Mouse (Mus musculus) MEL (cell line): Measurements from ENCODE around the gene Odr4. TPM values are rescaled to one million over a fixed set of nuclear protein-coding genes. Genes with fewer than 3 reads are reported as not detected.

ENCODE experiments used
- DNase-seq: peaks from one replicate; pipeline ENCODE4 v3.0.0; 2011; ENCODE audit warnings: low read depth, low spot score
- H3K27ac ChIP-seq: 2 replicates; pipeline ENCODE4 v1.5.1; 2012; ENCODE audit warnings: low read depth, mild to moderate bottlenecking, control low read depth, low read length, moderate library complexity; ENCODE audit not compliant: control insufficient read depth
- H3K27me3 ChIP-seq, 2 experiments: fragments of 150-350 bp in 1 of 2; sonication (generic) in 1 of 2; 2 replicates each; pipeline ENCODE4 v1.6.1; 2012; ENCODE audit warnings: low read length in 2 of 2, mild to moderate bottlenecking in 2 of 2, improper control_type of control experiment in 1 of 2, moderate library complexity in 1 of 2; ENCODE audit not compliant: insufficient read depth in 2 of 2, control insufficient read depth in 1 of 2
- H3K36me3 ChIP-seq, 2 experiments: 2 replicates each; pipeline ENCODE4 v1.6.1; 2012 to 2014; ENCODE audit warnings: low read length in 2 of 2, improper control_type of control experiment in 1 of 2, inconsistent platforms in 1 of 2, mild to moderate bottlenecking in 1 of 2; ENCODE audit not compliant: insufficient read depth in 2 of 2, control insufficient read depth in 1 of 2
- H3K4me1 ChIP-seq, 2 experiments: fragments of 150-350 bp in 1 of 2; sonication (generic) in 1 of 2; 2 replicates each; pipeline ENCODE4 v1.6.1; 2012; ENCODE audit warnings: low read length in 2 of 2, improper control_type of control experiment in 1 of 2, mild to moderate bottlenecking in 1 of 2; ENCODE audit not compliant: insufficient read depth in 2 of 2, control insufficient read depth in 1 of 2
- H3K4me3 ChIP-seq, 2 experiments: fragments of 150-350 bp in 1 of 2; sonication (generic) in 1 of 2; 2 replicates each; pipeline ENCODE4 v1.5.1; 2012; ENCODE audit warnings: low read depth in 2 of 2, low read length in 2 of 2, mild to moderate bottlenecking in 2 of 2, moderate library complexity in 2 of 2, control low read depth in 1 of 2, improper control_type of control experiment in 1 of 2; ENCODE audit not compliant: control insufficient read depth in 1 of 2, insufficient read depth in 1 of 2
- H3K79me2 ChIP-seq: 2 replicates; pipeline ENCODE4 v1.6.1; 2012; ENCODE audit warnings: mild to moderate bottlenecking, low read length, moderate library complexity; ENCODE audit not compliant: control insufficient read depth, poor library complexity, insufficient read depth
- H3K9ac ChIP-seq: 2 replicates; pipeline ENCODE4 v1.6.1; 2012; ENCODE audit warnings: low read depth, mild to moderate bottlenecking, control low read depth, low read length, moderate library complexity; ENCODE audit not compliant: control insufficient read depth, poor library complexity, severe bottlenecking
- H3K9me3 ChIP-seq: fragments of 150-350 bp; sonication (generic); replicated peaks from 2 replicates; pipeline ENCODE4 v1.6.1; 2012; ENCODE audit warnings: mild to moderate bottlenecking, low read length, improper control_type of control experiment, moderate library complexity; ENCODE audit not compliant: insufficient read depth
- BHLHE40 ChIP-seq: IDR thresholded peaks from 2 replicates; pipeline ENCODE4 v1.6.1; 2012; ENCODE audit warnings: low read depth, mild to moderate bottlenecking, inconsistent platforms, low read length, improper control_type of control experiment, borderline replicate concordance
- CTCF ChIP-seq, 3 experiments: IDR thresholded peaks in 2 of 3; conservative IDR thresholded peaks in 1 of 3; 2 replicates each; pipeline ENCODE4 v1.5.1; 2011 to 2012; ENCODE audit warnings: low read length in 3 of 3, low read depth in 2 of 3, mild to moderate bottlenecking in 2 of 3, improper control_type of control experiment in 1 of 3, inconsistent platforms in 1 of 3, mixed read lengths in 1 of 3, moderate library complexity in 1 of 3; ENCODE audit not compliant: control insufficient read depth in 1 of 3, insufficient read depth in 1 of 3, poor library complexity in 1 of 3, severe bottlenecking in 1 of 3
- E2F4 ChIP-seq: IDR thresholded peaks from 2 replicates; pipeline ENCODE4 v1.6.1; 2011; ENCODE audit warnings: low read depth, low read length, improper control_type of control experiment, borderline replicate concordance
- ELF1 ChIP-seq: IDR thresholded peaks from 2 replicates; pipeline ENCODE4 v1.6.1; 2014; ENCODE audit warnings: low read depth, mild to moderate bottlenecking, inconsistent platforms, low read length, improper control_type of control experiment, moderate library complexity
- EP300 ChIP-seq, 2 experiments: IDR thresholded peaks; 2 replicates each; pipeline ENCODE4 v1.6.1; 2011; ENCODE audit warnings: improper control_type of control experiment in 2 of 2, low read length in 2 of 2, low read depth in 1 of 2, mild to moderate bottlenecking in 1 of 2
- ETS1 ChIP-seq: IDR thresholded peaks from 2 replicates; pipeline ENCODE4 v1.6.1; 2012; ENCODE audit warnings: low read depth, mild to moderate bottlenecking, inconsistent platforms, low read length, improper control_type of control experiment, moderate library complexity
- GABPA ChIP-seq: IDR thresholded peaks from 2 replicates; pipeline ENCODE4 v1.6.1; 2012; ENCODE audit warnings: low read depth, mild to moderate bottlenecking, inconsistent platforms, low read length, improper control_type of control experiment, moderate library complexity
- GATA1 ChIP-seq: IDR thresholded peaks from 2 replicates; pipeline ENCODE4 v1.6.1; 2011; ENCODE audit warnings: low read depth, low read length, improper control_type of control experiment
- HCFC1 ChIP-seq: IDR thresholded peaks from 2 replicates; pipeline ENCODE4 v1.6.1; 2012; ENCODE audit warnings: low read depth, mild to moderate bottlenecking, inconsistent platforms, low read length, improper control_type of control experiment, moderate library complexity
- JUND ChIP-seq: IDR thresholded peaks from 2 replicates; pipeline ENCODE4 v1.6.1; 2011; ENCODE audit warnings: low read depth, mild to moderate bottlenecking, improper control_type of control experiment, low read length
- KAT2A ChIP-seq: conservative IDR thresholded peaks from 2 replicates; pipeline ENCODE4 v1.6.1; 2012; ENCODE audit warnings: low read depth, low read length, improper control_type of control experiment, inconsistent platforms
- MAFK ChIP-seq: IDR thresholded peaks from 2 replicates; pipeline ENCODE4 v1.6.1; 2011; ENCODE audit warnings: low read depth, mild to moderate bottlenecking, low read length, improper control_type of control experiment, borderline replicate concordance
- MAX ChIP-seq: IDR thresholded peaks from 2 replicates; pipeline ENCODE4 v1.6.1; 2011; ENCODE audit warnings: low read length, improper control_type of control experiment
- MAZ ChIP-seq: IDR thresholded peaks from 2 replicates; pipeline ENCODE4 v1.6.1; 2012; ENCODE audit warnings: low read depth, mild to moderate bottlenecking, inconsistent platforms, low read length, improper control_type of control experiment
- MEF2A ChIP-seq: IDR thresholded peaks from 2 replicates; pipeline ENCODE4 v1.6.1; 2014; ENCODE audit warnings: low read depth, mild to moderate bottlenecking, inconsistent platforms, low read length, improper control_type of control experiment; ENCODE audit not compliant: poor library complexity, insufficient replicate concordance, severe bottlenecking; ENCODE audit errors: extremely low read depth
- MXI1 ChIP-seq: IDR thresholded peaks from 2 replicates; pipeline ENCODE4 v1.6.1; 2011; ENCODE audit warnings: mild to moderate bottlenecking, low read depth, low read length, improper control_type of control experiment
- MYB ChIP-seq: IDR thresholded peaks from 2 replicates; pipeline ENCODE4 v1.6.1; 2011; ENCODE audit warnings: mild to moderate bottlenecking, low read depth, low read length, improper control_type of control experiment
- NELFE ChIP-seq: IDR thresholded peaks from 2 replicates; pipeline ENCODE4 v1.6.1; 2011; ENCODE audit warnings: low read depth, low read length, improper control_type of control experiment
- NRF1 ChIP-seq: IDR thresholded peaks from 2 replicates; pipeline ENCODE4 v1.6.1; 2014; ENCODE audit warnings: low read depth, mild to moderate bottlenecking, inconsistent platforms, low read length, improper control_type of control experiment, moderate library complexity; ENCODE audit not compliant: poor library complexity, insufficient read depth, severe bottlenecking
- POLR2A ChIP-seq, 2 experiments: IDR thresholded peaks; 2 replicates each; pipeline ENCODE4 v1.6.1; 2011 to 2012; ENCODE audit warnings: low read length in 2 of 2, mild to moderate bottlenecking in 2 of 2, control low read depth in 1 of 2, improper control_type of control experiment in 1 of 2, low read depth in 1 of 2, moderate library complexity in 1 of 2; ENCODE audit not compliant: control insufficient read depth in 1 of 2, insufficient read depth in 1 of 2, poor library complexity in 1 of 2
- POLR2AphosphoS2 ChIP-seq: IDR thresholded peaks from 2 replicates; pipeline ENCODE4 v1.6.1; 2011; ENCODE audit warnings: low read length, improper control_type of control experiment
- POLR2AphosphoS5 ChIP-seq: IDR thresholded peaks from 2 replicates; pipeline ENCODE4 v1.6.1; 2012; ENCODE audit warnings: low read depth, borderline replicate concordance, mild to moderate bottlenecking, inconsistent platforms, low read length, moderate library complexity, mixed read lengths
- RAD21 ChIP-seq: IDR thresholded peaks from 2 replicates; pipeline ENCODE4 v1.6.1; 2011; ENCODE audit warnings: mild to moderate bottlenecking, low read depth, low read length, improper control_type of control experiment
- RCOR1 ChIP-seq: IDR thresholded peaks from 2 replicates; pipeline ENCODE4 v1.6.1; 2012; ENCODE audit warnings: low read depth, mild to moderate bottlenecking, inconsistent platforms, low read length, improper control_type of control experiment
- SIN3A ChIP-seq: IDR thresholded peaks from 2 replicates; pipeline ENCODE4 v1.6.1; 2012; ENCODE audit warnings: low read length, improper control_type of control experiment, inconsistent platforms
- SMC3 ChIP-seq: IDR thresholded peaks from 2 replicates; pipeline ENCODE4 v1.6.1; 2011; ENCODE audit warnings: low read depth, low read length, improper control_type of control experiment
- TAL1 ChIP-seq: IDR thresholded peaks from 2 replicates; pipeline ENCODE4 v1.6.1; 2012; ENCODE audit warnings: mild to moderate bottlenecking, inconsistent platforms, low read length, moderate library complexity, mixed read lengths
- TBP ChIP-seq: IDR thresholded peaks from 2 replicates; pipeline ENCODE4 v1.8.0; 2011; ENCODE audit warnings: low read depth, low read length, improper control_type of control experiment
- TCF12 ChIP-seq: IDR thresholded peaks from 2 replicates; pipeline ENCODE4 v1.6.1; 2014; ENCODE audit warnings: low read depth, mild to moderate bottlenecking, inconsistent platforms, low read length, improper control_type of control experiment, moderate library complexity
- UBTF ChIP-seq: IDR thresholded peaks from 2 replicates; pipeline ENCODE4 v1.6.1; 2012; ENCODE audit warnings: low read depth, mild to moderate bottlenecking, inconsistent platforms, low read length, improper control_type of control experiment, moderate library complexity, borderline replicate concordance; ENCODE audit not compliant: insufficient read depth
- USF1 ChIP-seq: IDR thresholded peaks from 2 replicates; pipeline ENCODE4 v1.6.1; 2014; ENCODE audit warnings: low read depth, mild to moderate bottlenecking, inconsistent platforms, low read length, improper control_type of control experiment, moderate library complexity
- ZC3H11A ChIP-seq: IDR thresholded peaks from 2 replicates; pipeline ENCODE4 v1.6.1; 2012; ENCODE audit warnings: low read depth, mild to moderate bottlenecking, inconsistent platforms, low read length, improper control_type of control experiment
- ZKSCAN1 ChIP-seq: IDR thresholded peaks from 2 replicates; pipeline ENCODE4 v1.6.1; 2012; ENCODE audit warnings: low read depth, mild to moderate bottlenecking, inconsistent platforms, low read length, improper control_type of control experiment, moderate library complexity
- ZMIZ1 ChIP-seq: IDR thresholded peaks from 2 replicates; pipeline ENCODE4 v1.6.1; 2012; ENCODE audit warnings: low read depth, mild to moderate bottlenecking, inconsistent platforms, low read length, improper control_type of control experiment, moderate library complexity
- ZNF384 ChIP-seq: IDR thresholded peaks from 2 replicates; pipeline ENCODE4 v1.6.1; 2012; ENCODE audit warnings: low read depth, mild to moderate bottlenecking, inconsistent platforms, low read length, improper control_type of control experiment
- polyA plus RNA-seq, 2 experiments: library from polyadenylated mRNA; stranded (reverse) in 1 of 2; unstranded in 1 of 2; fragments of >175 nt in 1 of 2; fragments of >200 nt in 1 of 2; gene quantifications; 2 replicates each; pipeline versions ENCODE4 v1.2.1 to v1.2.4; 2012; ENCODE audit warnings: low replicate concordance in 2 of 2, low read depth in 1 of 2; ENCODE audit not compliant: insufficient read length in 2 of 2, insufficient read depth in 1 of 2, missing spikeins in 1 of 2
- total RNA-seq: library from RNA; depleted of rRNA; stranded (reverse); fragments of 300-350 nt; gene quantifications from 2 replicates; pipeline ENCODE4 v1.2.3, GENCODE M21; 2012; rRNA removed

Odr4 gene
- total RNA-seq (28.6 and 30.1 TPM in 2 replicates), polyA plus RNA-seq (10 to 100 TPM in 1 of 2 experiments, not detected in 1; 23.1 TPM)

DNA sequence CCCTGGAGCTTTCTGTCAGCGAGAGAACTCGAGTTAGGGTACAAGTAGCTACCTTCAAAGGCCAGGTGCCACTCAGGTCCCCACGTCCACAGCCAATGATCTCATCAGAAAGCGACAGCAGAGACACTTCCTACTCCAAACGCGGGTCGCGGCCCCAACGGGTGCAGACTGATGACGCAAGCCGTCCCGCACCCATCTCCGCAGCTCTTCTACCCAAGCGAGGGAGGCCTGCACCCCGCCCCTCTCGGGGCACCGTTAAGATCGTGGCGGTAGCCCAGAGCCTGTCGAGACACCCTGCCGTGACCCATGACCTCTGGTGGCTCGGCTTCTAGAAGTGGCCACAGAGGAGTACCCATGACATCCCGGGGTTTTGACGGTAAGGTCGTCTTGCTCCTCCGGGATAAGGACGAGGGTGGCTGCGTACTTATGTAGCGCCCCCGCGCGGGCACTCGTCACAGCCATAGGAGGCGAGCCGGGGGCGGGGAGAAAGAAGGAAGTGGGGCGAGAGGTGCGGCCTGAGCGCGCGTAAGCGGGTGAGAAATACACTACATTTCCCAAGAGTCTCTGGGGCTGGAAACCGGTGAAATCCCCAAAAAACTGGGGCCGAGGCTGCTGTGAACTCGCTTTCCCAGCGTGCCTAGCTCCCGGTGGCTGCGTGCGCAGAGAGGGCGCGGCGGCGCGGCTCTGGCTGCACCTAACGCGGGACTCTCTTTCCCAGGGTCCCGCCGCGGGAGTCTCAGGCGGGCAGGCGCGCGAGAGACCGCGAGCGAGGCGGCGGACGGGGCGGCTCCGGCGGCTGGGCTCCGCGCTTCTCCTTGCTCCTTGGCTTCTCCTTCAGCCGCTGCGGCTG lies at the start of gene Odr4, which contains the start of gene Tpr:
Gene Odr4 (minus strand): TSS at position 443 of the 850 bp plus-strand sequence.
Gene Tpr (plus strand): TSS at position 201 of the 850 bp plus-strand sequence.
- peaks cover 14 to 19% of the 10 kb centered on the region in 2 experiments for H3K36me3 ChIP-seq
- peak within 1 kb of the TSS; percentile 92 for H3K27ac ChIP-seq
- H3K79me2 ChIP-seq, result peaks cover 37% of the 10 kb centered on the region
- H3K4me3 ChIP-seq, result peak within 1 kb of the TSS; percentile 84 to 94
- H3K9me3 ChIP-seq, result no peaks in the 10 kb centered on the region
- H3K4me1 ChIP-seq, result peaks cover 3 to 13% of the 10 kb centered on the region in 2 experiments
- DNase-seq, result peak; percentile 99
- H3K9ac ChIP-seq, result peak within 1 kb of the TSS; percentile 99
- H3K27me3 ChIP-seq, result no peaks in the 10 kb centered on the region
- TF ChIP-seq SIN3A, result peak; percentile 97
- no peak for TF ChIP-seq RAD21
- no peak for TF ChIP-seq BHLHE40
- peak; percentile 79 for TF ChIP-seq E2F4
- TF ChIP-seq ZC3H11A, result peak; percentile 22; the same call in 1 of the 2 replicates
- TF ChIP-seq ZKSCAN1, result no peak
- TF ChIP-seq NELFE, result peak; percentile 91
- peak; percentile 96 for TF ChIP-seq KAT2A
- peak; percentile 49; the same call in 1 of the 2 replicates for TF ChIP-seq TBP
- no peak for TF ChIP-seq MEF2A
- no peak for TF ChIP-seq GATA1
- TF ChIP-seq POLR2A (IDR thresholded peaks at IDR 0.05; ENCODE audit: control insufficient read depth in 1 of 2, insufficient read depth in 1 of 2, low read depth in 1 of 2, low read length in 2 of 2, poor library complexity in 1 of 2), result peak; percentile 78 to 81; a peak in 3 of 4 replicates
- TF ChIP-seq MYB, result peak; percentile 16; the same call in 1 of the 2 replicates
- no peak for TF ChIP-seq GABPA
- TF ChIP-seq HCFC1, result peak; percentile 92
- TF ChIP-seq ZNF384, result peak; percentile 63; the same call in 1 of the 2 replicates
- TF ChIP-seq JUND, result no peak
- peak; percentile 35 to 83 (median 71); a peak in 5 of 6 replicates for TF ChIP-seq CTCF (IDR thresholded peaks at IDR 0.05 in 2 of 3, conservative IDR thresholded peaks at IDR 0.05 in 1 of 3; ENCODE audit: control insufficient read depth in 1 of 3, insufficient read depth in 1 of 3, low read depth in 2 of 3, low read length in 3 of 3, poor library complexity in 1 of 3, severe bottlenecking in 1 of 3)
- TF ChIP-seq MAZ, result peak; percentile 91
- TF ChIP-seq ELF1, result peak; percentile 97
- no peak for TF ChIP-seq SMC3
- TF ChIP-seq USF1, result no peak
- TF ChIP-seq MAX, result peak; percentile 82
- no peak for TF ChIP-seq TAL1
- no peak for TF ChIP-seq POLR2AphosphoS5
- TF ChIP-seq ZMIZ1, result peak; percentile 84; the same call in 1 of the 2 replicates
- TF ChIP-seq MXI1, result peak; percentile 77
- TF ChIP-seq POLR2AphosphoS2, result peak; percentile 28; the same call in 1 of the 2 replicates
- peak; percentile 90 for TF ChIP-seq NRF1
- no peak for TF ChIP-seq EP300 (IDR thresholded peaks at IDR 0.05; ENCODE audit: low read depth in 1 of 2, low read length in 2 of 2)
- TF ChIP-seq UBTF, result peak; percentile 17; the same call in 1 of the 2 replicates
- TF ChIP-seq TCF12, result peak; percentile 65
- TF ChIP-seq MAFK, result no peak
- no peak for TF ChIP-seq RCOR1
- peak; percentile 39; the same call in 1 of the 2 replicates for TF ChIP-seq ETS1
